Mouse (Mus musculus) limb, embryonic 12.5 days (tissue): ENCODE data around the gene Fkbp15. TPM values are rescaled to one million over a fixed set of nuclear protein-coding genes. Genes with fewer than 3 reads are reported as not detected.
A peak's percentile ranks its signal among the peaks of the same experiment; 100 is the strongest.

ENCODE experiments used
- ATAC-seq: fragments of 200-750 bp; cut with Nextera tagmentation; 2 replicates; pipeline ENCODE4 v1.8.0; 2017; ENCODE audit warnings: low read depth, moderate TSS enrichment; ENCODE audit not compliant: insufficient number of reproducible peaks, insufficient read depth, low FRiP score, low TSS enrichment
- H3K27ac ChIP-seq: fragments of 300-500 bp; sonication (generic); 2 replicates; pipeline ENCODE4 v1.5.1; 2016; ENCODE audit warnings: mild to moderate bottlenecking, moderate library complexity
- H3K27me3 ChIP-seq: fragments of 300-500 bp; sonication (generic); 2 replicates; pipeline ENCODE4 v1.6.1; 2016; ENCODE audit warnings: mild to moderate bottlenecking, moderate library complexity
- H3K36me3 ChIP-seq: fragments of 300-500 bp; sonication (generic); 2 replicates; pipeline ENCODE4 v1.6.1; 2016; ENCODE audit warnings: mild to moderate bottlenecking, moderate library complexity
- H3K4me1 ChIP-seq: fragments of 300-500 bp; sonication (generic); replicated peaks from 2 replicates; pipeline ENCODE4 v1.6.1; 2016
- H3K4me2 ChIP-seq: fragments of 300-500 bp; sonication (generic); 2 replicates; pipeline ENCODE4 v1.6.1; 2016; ENCODE audit warnings: mild to moderate bottlenecking, moderate library complexity
- H3K4me3 ChIP-seq: fragments of 300-500 bp; sonication (generic); replicated peaks from 2 replicates; pipeline ENCODE4 v1.5.1; 2016; ENCODE audit warnings: mild to moderate bottlenecking
- H3K9ac ChIP-seq: fragments of 300-500 bp; sonication (generic); replicated peaks from 2 replicates; pipeline ENCODE4 v1.6.1; 2016; ENCODE audit warnings: mild to moderate bottlenecking, moderate library complexity
- H3K9me3 ChIP-seq: fragments of 300-500 bp; sonication (generic); 2 replicates; pipeline ENCODE4 v1.6.1; 2016; ENCODE audit warnings: mild to moderate bottlenecking, moderate library complexity
- WGBS: fragments of 180-500 bp; shearing (Covaris S2); methylation state at CpG from one replicate; pipeline ENCODE4 v1.1.7; 2016; 5-methylcytosine and 5-hydroxymethylcytosine counted together
- polyA plus RNA-seq: library from polyadenylated mRNA; unstranded; fragments of >200 nt; fragmentation: Nextera tagmentation; extraction: Ambion mirVana; gene quantifications from 2 replicates; pipeline ENCODE4 v1.2.1, GENCODE M21; 2016

The Fkbp15 gene
- polyA plus RNA-seq, 1 experiment from 2014 or later = 23.2 TPM

DNA sequence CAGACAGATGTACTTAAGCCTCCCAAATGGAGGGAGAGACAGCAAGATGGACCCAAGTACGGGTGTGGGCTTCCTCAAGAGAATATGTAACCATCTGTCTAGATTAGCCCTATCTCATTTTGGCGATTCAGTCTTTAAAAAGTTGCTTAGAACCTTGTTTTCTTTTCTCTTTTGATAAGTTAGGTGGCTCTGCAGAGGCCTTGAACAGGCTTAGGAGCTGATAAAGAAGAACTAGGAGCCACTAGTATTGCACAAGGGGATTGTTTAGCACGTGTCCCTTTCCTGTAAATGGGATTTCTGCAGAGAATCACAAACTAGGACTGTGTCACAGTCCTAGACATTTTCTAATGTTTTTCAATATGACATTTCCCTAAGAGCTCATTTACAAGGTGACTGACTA, 8.7 kb upstream of the Fkbp15 start:
- no peak for ATAC-seq
- no peaks in the 10 kb centered on the region for H3K36me3 ChIP-seq

GRCm38 (mm10) chr4:62367586-62367985, 7.2 kb upstream of the Fkbp15 start:
- WGBS = 91% methylated on average over 6 of the region's 6 CpGs
- no peak overlapping the region for H3K4me3 ChIP-seq
- H3K4me2 ChIP-seq = no peak overlapping the region
- no peaks in the 10 kb centered on the region for H3K27me3 ChIP-seq
- H3K36me3 ChIP-seq = no peaks in the 10 kb centered on the region
- ATAC-seq = no peak
- no peaks in the 10 kb centered on the region for H3K4me1 ChIP-seq
- H3K9me3 ChIP-seq = no peaks in the 10 kb centered on the region
- no peak overlapping the region for H3K9ac ChIP-seq
- H3K27ac ChIP-seq = no peak overlapping the region

More for the DNA sequence above, 8.7 kb upstream of the Fkbp15 start:
- Histone ChIP-seq H3K4me3 (no peak overlapping the region), H3K27me3 (no peaks in the 10 kb centered on the region), H3K4me2 (no peak overlapping the region), H3K9me3 (no peaks in the 10 kb centered on the region), H3K9ac (no peak overlapping the region), H3K27ac (no peak overlapping the region), H3K4me1 (peaks cover 8% of the 10 kb centered on the region; the same call in 1 of the 2 replicates)
- 85% methylated on average over 3 of the region's 3 CpGs for WGBS

DNA sequence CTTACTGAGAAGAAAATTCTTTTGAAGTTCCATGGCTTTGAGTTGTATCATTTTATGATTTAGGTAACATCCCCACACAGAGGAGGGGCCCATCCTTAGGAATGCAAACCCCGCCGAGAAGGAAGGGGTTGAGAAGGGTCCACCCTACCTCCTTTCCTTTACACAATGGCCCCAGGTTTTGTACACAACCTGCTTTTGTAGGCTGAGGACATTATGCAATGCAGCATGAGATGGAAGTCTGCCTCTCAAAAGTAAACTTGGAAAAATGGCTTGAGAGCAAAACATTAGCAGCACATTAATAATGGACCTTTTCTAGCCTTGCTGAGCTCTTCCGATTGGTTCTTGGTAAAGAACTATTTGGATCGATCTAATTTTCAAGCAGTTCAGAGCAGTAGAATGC, 5.9 kb upstream of the Fkbp15 start:
- Histone ChIP-seq H3K27me3 (no peaks in the 10 kb centered on the region), H3K36me3 (no peaks in the 10 kb centered on the region), H3K4me3 (no peak overlapping the region), H3K27ac (no peak overlapping the region), H3K4me2 (no peak overlapping the region), H3K9ac (no peak overlapping the region), H3K9me3 (no peaks in the 10 kb centered on the region), H3K4me1 (peaks cover 9% of the 10 kb centered on the region)
- WGBS = 82% methylated on average over 4 of the region's 4 CpGs
- ATAC-seq = no peak

GRCm38 (mm10) chr4:62364299-62364698, 4.0 kb upstream of the Fkbp15 start:
- ATAC-seq = no peak
- 89% methylated on average over 8 of the region's 8 CpGs for WGBS

GRCm38 (mm10) chr4:62362437-62362836, 2.1 kb upstream of the Fkbp15 start:
- no peak overlapping the region for H3K4me3 ChIP-seq
- H3K4me1 ChIP-seq = peaks cover 16% of the 10 kb centered on the region
- H3K4me2 ChIP-seq = no peak overlapping the region
- H3K27me3 ChIP-seq = no peaks in the 10 kb centered on the region
- H3K9ac ChIP-seq = no peak overlapping the region
- H3K27ac ChIP-seq = no peak overlapping the region
- no peak for ATAC-seq
- no peaks in the 10 kb centered on the region for H3K9me3 ChIP-seq
- WGBS = 89% methylated on average over 2 of the region's 2 CpGs
- H3K36me3 ChIP-seq = no peaks in the 10 kb centered on the region

More at GRCm38 (mm10) chr4:62364299-62364698, 4.0 kb upstream of the Fkbp15 start:
- Histone ChIP-seq H3K36me3 (no peaks in the 10 kb centered on the region), H3K4me2 (no peak overlapping the region), H3K9me3 (no peaks in the 10 kb centered on the region), H3K4me1 (peaks cover 14% of the 10 kb centered on the region), H3K27ac (no peak overlapping the region), H3K27me3 (no peaks in the 10 kb centered on the region), H3K4me3 (no peak overlapping the region), H3K9ac (no peak overlapping the region)

DNA sequence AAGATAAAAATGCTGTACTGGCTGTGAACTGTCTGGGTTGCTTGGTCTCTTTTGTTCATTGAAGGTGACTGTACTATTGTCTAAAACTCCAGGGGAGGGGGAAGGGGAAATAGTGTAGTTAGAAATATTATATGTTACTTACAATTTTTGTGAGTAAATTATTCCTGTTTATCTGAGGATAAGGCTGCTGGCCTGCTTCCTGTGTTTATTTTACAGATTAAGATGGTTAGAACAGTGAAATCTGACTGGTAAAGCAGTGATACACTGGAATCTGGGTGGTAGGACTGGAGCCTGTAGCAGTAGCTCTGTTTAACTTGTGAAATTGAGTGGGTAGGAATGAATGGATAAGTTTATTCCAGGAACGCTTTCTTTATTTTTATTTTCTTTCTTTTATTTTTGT, 1.6 kb upstream of the Fkbp15 start:
- H3K4me3 ChIP-seq = peak overlapping the region; percentile 74
- H3K9me3 ChIP-seq = no peaks in the 10 kb centered on the region
- no peak for ATAC-seq
- peaks cover 16% of the 10 kb centered on the region for H3K4me1 ChIP-seq
- H3K36me3 ChIP-seq = no peaks in the 10 kb centered on the region
- no peak overlapping the region for H3K27ac ChIP-seq
- H3K4me2 ChIP-seq = peak overlapping the region; percentile 82
- H3K27me3 ChIP-seq = no peaks in the 10 kb centered on the region
- 90% methylated on average over 1 of the region's 1 CpGs for WGBS
- H3K9ac ChIP-seq = no peak overlapping the region

GRCm38 (mm10) chr4:62361571-62361970, 1.2 kb upstream of the Fkbp15 start:
- Histone ChIP-seq H3K4me1 (peaks cover 16% of the 10 kb centered on the region), H3K4me3 (peak overlapping the region; percentile 74), H3K9ac (peak overlapping the region; percentile 71), H3K36me3 (no peaks in the 10 kb centered on the region), H3K27me3 (no peaks in the 10 kb centered on the region), H3K4me2 (peak overlapping the region; percentile 82), H3K27ac (no peak overlapping the region), H3K9me3 (no peaks in the 10 kb centered on the region)
- WGBS = 52% methylated on average over 6 of the region's 6 CpGs
- no peak for ATAC-seq

DNA sequence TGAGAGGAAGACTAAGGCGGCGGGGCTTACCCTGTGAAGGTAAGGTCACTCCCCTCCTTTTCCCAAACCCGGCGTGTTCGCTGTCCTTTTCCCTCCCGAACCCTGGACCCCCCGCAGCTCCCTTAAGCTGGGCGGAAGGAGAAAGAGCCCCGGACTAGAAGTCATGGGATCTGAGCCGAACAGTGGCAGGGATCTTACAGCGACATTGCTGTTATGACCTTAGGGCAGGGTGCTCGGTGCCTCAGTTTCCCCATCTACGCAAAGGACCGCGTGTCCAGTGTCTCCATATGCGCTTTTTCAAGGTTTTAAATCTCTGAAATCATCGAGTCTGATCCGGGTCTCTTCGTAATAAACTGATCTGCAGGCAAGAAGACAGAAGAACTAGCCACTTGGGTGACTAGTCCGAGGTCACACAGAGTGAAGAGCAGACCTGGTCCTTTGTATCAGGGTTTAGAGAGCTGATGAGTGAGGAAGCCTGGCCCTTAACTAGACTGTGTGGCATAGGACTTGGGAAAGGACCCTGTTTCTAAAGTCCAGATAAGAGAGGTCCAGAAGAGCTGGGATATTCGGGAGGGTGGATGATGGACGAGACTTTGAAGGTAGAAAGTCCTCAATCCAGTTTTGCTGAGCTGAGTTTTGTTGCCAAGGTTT, 582 bp upstream of the Fkbp15 start:
- peak; percentile 77 for ATAC-seq

GRCm38 (mm10) chr4:62359256-62359775, 1.0 kb downstream of the Fkbp15 start:
- peak overlapping the region; percentile 74 for H3K4me3 ChIP-seq
- no peak for ATAC-seq
- H3K27me3 ChIP-seq = no peaks in the 10 kb centered on the region
- H3K9ac ChIP-seq = peak overlapping the region; percentile 66
- no peaks in the 10 kb centered on the region for H3K9me3 ChIP-seq
- peak overlapping the region; percentile 82 for H3K4me2 ChIP-seq
- peaks cover 16% of the 10 kb centered on the region for H3K4me1 ChIP-seq
- peaks cover 3% of the 10 kb centered on the region; the same call in 1 of the 2 replicates for H3K36me3 ChIP-seq
- 51% methylated on average over 7 of the region's 7 CpGs for WGBS
- H3K27ac ChIP-seq = no peak overlapping the region

More for the DNA sequence above, 582 bp upstream of the Fkbp15 start:
- Histone ChIP-seq H3K36me3 (no peaks in the 10 kb centered on the region), H3K9me3 (no peaks in the 10 kb centered on the region), H3K4me2 (peak overlapping the region; percentile 82), H3K9ac (peak overlapping the region; percentile 71), H3K27me3 (no peaks in the 10 kb centered on the region), H3K27ac (peak overlapping the region; percentile 66), H3K4me3 (peak overlapping the region; percentile 74), H3K4me1 (peaks cover 16% of the 10 kb centered on the region)
- WGBS = under 1% methylated on average over 22 of the region's 22 CpGs

GRCm38 (mm10) chr4:62357631-62358148, 2.7 kb downstream of the Fkbp15 start:
- WGBS = 86% methylated on average over 1 of the region's 1 CpGs
- Histone ChIP-seq H3K27me3 (no peaks in the 10 kb centered on the region), H3K27ac (no peak overlapping the region), H3K4me1 (peaks cover 16% of the 10 kb centered on the region), H3K36me3 (peaks cover 3% of the 10 kb centered on the region; the same call in 1 of the 2 replicates), H3K9me3 (no peaks in the 10 kb centered on the region), H3K4me3 (no peak overlapping the region), H3K9ac (no peak overlapping the region), H3K4me2 (no peak overlapping the region)
- no peak for ATAC-seq

DNA sequence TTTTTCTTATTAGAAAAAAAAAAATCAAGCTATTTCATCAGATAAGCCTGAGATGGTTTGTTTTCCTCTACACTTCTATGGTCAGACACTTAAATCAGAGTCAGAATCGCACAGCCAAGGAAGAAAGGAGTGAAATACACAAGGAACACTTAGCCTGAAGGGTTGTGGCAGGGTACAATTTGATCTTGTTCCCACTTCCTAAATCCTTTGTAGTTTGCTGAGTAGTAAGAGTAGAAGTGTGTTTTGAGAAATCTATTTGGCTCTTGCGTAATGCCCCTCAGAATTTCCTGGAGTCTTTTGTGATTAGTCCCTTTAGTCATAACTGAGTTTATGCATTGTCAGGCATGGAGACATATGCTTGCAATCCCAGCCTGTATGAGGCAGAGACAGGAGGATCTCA, 11.0 kb downstream of the Fkbp15 start:
- peaks cover 22% of the 10 kb centered on the region for H3K36me3 ChIP-seq
- no peaks in the 10 kb centered on the region for H3K9me3 ChIP-seq
- no peak overlapping the region for H3K4me3 ChIP-seq
- no peaks in the 10 kb centered on the region for H3K4me1 ChIP-seq
- H3K27ac ChIP-seq = no peak overlapping the region
- 93% methylated on average over 2 of the region's 2 CpGs for WGBS
- no peaks in the 10 kb centered on the region for H3K27me3 ChIP-seq
- no peak overlapping the region for H3K4me2 ChIP-seq
- no peak overlapping the region for H3K9ac ChIP-seq
- no peak for ATAC-seq
